Mouse (Mus musculus): ENCODE results near the gene Bpifb5. TPM values are rescaled to one million over a fixed set of nuclear protein-coding genes. Genes with fewer than 3 reads are reported as not detected.
"Not testable (repeated sequence)": the region's sequence is repeated elsewhere in the genome, so short reads cannot be mapped to it uniquely, and the experiment has no call there.

The Bpifb5 gene
- total RNA-seq, 2 experiments from 2014 or later = 0.42 TPM; not detected in 1

GRCm38 (mm10) chr2:154233426-154233825 lies 9.9 kb downstream of the Bpifb5 start:
- no peak for ATAC-seq (replicated peaks; ENCODE audit: poor library complexity)

- ATAC-seq (replicated peaks; ENCODE audit: poor library complexity) = no peak
These were observed 17.2 kb downstream of the Bpifb5 start for GRCm38 (mm10) chr2:154240771-154241170.

- ATAC-seq (replicated peaks; ENCODE audit: poor library complexity) = not testable (repeated sequence)
These were observed 19.2 kb downstream of the Bpifb5 start for GRCm38 (mm10) chr2:154242726-154243125.

GRCm38 (mm10) chr2:154243356-154244036 lies 20.0 kb downstream of the Bpifb5 start:
- ATAC-seq (replicated peaks; ENCODE audit: poor library complexity) = no peak

- ATAC-seq (replicated peaks; ENCODE audit: poor library complexity) = no peak
These were observed 21.8 kb downstream of the Bpifb5 start for GRCm38 (mm10) chr2:154245322-154245721.

- ATAC-seq (replicated peaks; ENCODE audit: poor library complexity) = peak; percentile 97
These were observed 31.7 kb downstream of the Bpifb5 start for GRCm38 (mm10) chr2:154255254-154255653.

GRCm38 (mm10) chr2:154255770-154256169 lies 32.2 kb downstream of the Bpifb5 start:
- no peak for ATAC-seq (replicated peaks; ENCODE audit: poor library complexity)

- ATAC-seq (replicated peaks; ENCODE audit: poor library complexity) = not testable (repeated sequence)
These were observed 34.0 kb downstream of the Bpifb5 start, which contains the start of gene Bpifb9a for GRCm38 (mm10) chr2:154257554-154257953. TSS of gene Bpifb9a (plus strand) at chr2:154257854.

- peak; percentile 98 for ATAC-seq (replicated peaks; ENCODE audit: poor library complexity)
These were observed 40.9 kb downstream of the Bpifb5 start for GRCm38 (mm10) chr2:154264397-154264796.

Other genes with a start within 250 kb of the Bpifb5 start
- not detected in 2 replicates for gene Bpifa6, start 248.8 kb upstream of the Bpifb5 start, total RNA-seq (2015)
- not detected in 2 replicates for gene Bpifa6, start 248.8 kb upstream of the Bpifb5 start, total RNA-seq (2017)
- gene Bpifa2, start 215.5 kb upstream of the Bpifb5 start, total RNA-seq (2015) = not detected in 2 replicates
- gene Bpifa2, start 215.5 kb upstream of the Bpifb5 start, total RNA-seq (2017) = not detected in 2 replicates
- gene Bpifa3, start 93.4 kb upstream of the Bpifb5 start, total RNA-seq (2015) = not detected in 2 replicates
- not detected in 2 replicates for gene Bpifa3, start 93.4 kb upstream of the Bpifb5 start, total RNA-seq (2017)
- not detected in 2 replicates for gene Bpifa1, start 80.9 kb upstream of the Bpifb5 start, total RNA-seq (2015)
- gene Bpifa1, start 80.9 kb upstream of the Bpifb5 start, total RNA-seq (2017) = not detected in 2 replicates
- gene Bpifa5, start 61.1 kb upstream of the Bpifb5 start, total RNA-seq (2015) = not detected in 2 replicates
- gene Bpifa5, start 61.1 kb upstream of the Bpifb5 start, total RNA-seq (2017) = not detected in 2 replicates
- not detected in 2 replicates for gene Bpifb1, start 32.9 kb upstream of the Bpifb5 start, total RNA-seq (2015)
- gene Bpifb1, start 32.9 kb upstream of the Bpifb5 start, total RNA-seq (2017) = not detected in 2 replicates
- not detected in 2 replicates for gene Bpifb9a, start 34.1 kb downstream of the Bpifb5 start, total RNA-seq (2015)
- not detected in 2 replicates for gene Bpifb9a, start 34.1 kb downstream of the Bpifb5 start, total RNA-seq (2017)
- not detected in 2 replicates for gene Bpifb9b, start 83.5 kb downstream of the Bpifb5 start, total RNA-seq (2015)
- gene Bpifb9b, start 83.5 kb downstream of the Bpifb5 start, total RNA-seq (2017) = not detected in 2 replicates
- gene Cdk5rap1, start 149.3 kb downstream of the Bpifb5 start, total RNA-seq (2015) = 12.3 and 15.8 TPM in 2 replicates
- 13.8 and 16.4 TPM in 2 replicates for gene Cdk5rap1, start 149.3 kb downstream of the Bpifb5 start, total RNA-seq (2017)
- gene Snta1, start 184.4 kb downstream of the Bpifb5 start, total RNA-seq (2015) = not detected in 2 replicates
- gene Snta1, start 184.4 kb downstream of the Bpifb5 start, total RNA-seq (2017) = 0.12 and 0.24 TPM in 2 replicates
- gene Cbfa2t2, start 212.7 kb downstream of the Bpifb5 start, total RNA-seq (2015) = 14.8 and 23.3 TPM in 2 replicates
- gene Cbfa2t2, start 212.7 kb downstream of the Bpifb5 start, total RNA-seq (2017) = 10.1 and 11.5 TPM in 2 replicates